Mouse (Mus musculus): ENCODE measurements around the gene Cox7a1. TPM values are rescaled to one million over a fixed set of nuclear protein-coding genes. Genes with fewer than 3 reads are reported as not detected.

Cox7a1 gene
- polyA plus RNA-seq, 1 experiment from 2014 or later: 6.5 TPM

Other genes starting within 250 kb of the Cox7a1 start
- 9.1 and 11.4 TPM in 2 replicates for gene Zfp74, start 230.1 kb upstream of the Cox7a1 start, polyA plus RNA-seq (2015; fragmentation: Nextera tagmentation; extraction: Ambion mirVana)
- 18.4 and 22.6 TPM in 2 replicates for gene Zfp568, start 200.2 kb upstream of the Cox7a1 start, polyA plus RNA-seq (2015; fragmentation: Nextera tagmentation; extraction: Ambion mirVana)
- 5.3 and 6.7 TPM in 2 replicates for gene Zfp14, start 132.8 kb upstream of the Cox7a1 start, polyA plus RNA-seq (2015; fragmentation: Nextera tagmentation; extraction: Ambion mirVana)
- gene Zfp82, start 111.2 kb upstream of the Cox7a1 start, polyA plus RNA-seq (2015; fragmentation: Nextera tagmentation; extraction: Ambion mirVana): 7.9 and 8.3 TPM in 2 replicates
- 0.73 and 1.9 TPM in 2 replicates for gene Gm26920, start 93.7 kb upstream of the Cox7a1 start, polyA plus RNA-seq (2015; fragmentation: Nextera tagmentation; extraction: Ambion mirVana)
- 9.4 and 10.6 TPM in 2 replicates for gene Zfp566, start 93.6 kb upstream of the Cox7a1 start, polyA plus RNA-seq (2015; fragmentation: Nextera tagmentation; extraction: Ambion mirVana)
- 120 and 122 TPM in 2 replicates for gene Zfp260, start 89.4 kb upstream of the Cox7a1 start, polyA plus RNA-seq (2015; fragmentation: Nextera tagmentation; extraction: Ambion mirVana)
- gene Zfp382, start 62.2 kb upstream of the Cox7a1 start, polyA plus RNA-seq (2015; fragmentation: Nextera tagmentation; extraction: Ambion mirVana): 14.6 and 15.4 TPM in 2 replicates
- 13.6 and 17.7 TPM in 2 replicates for gene Zfp146, start 14.4 kb upstream of the Cox7a1 start, polyA plus RNA-seq (2015; fragmentation: Nextera tagmentation; extraction: Ambion mirVana)
- gene Capns1, start 14.7 kb downstream of the Cox7a1 start, polyA plus RNA-seq (2015; fragmentation: Nextera tagmentation; extraction: Ambion mirVana): 111 and 113 TPM in 2 replicates
- gene Polr2i, start 47.8 kb downstream of the Cox7a1 start, polyA plus RNA-seq (2015; fragmentation: Nextera tagmentation; extraction: Ambion mirVana): 155 and 160 TPM in 2 replicates
- gene Tbcb, start 48.1 kb downstream of the Cox7a1 start, polyA plus RNA-seq (2015; fragmentation: Nextera tagmentation; extraction: Ambion mirVana): 172 and 177 TPM in 2 replicates
- 0.31 and 0.39 TPM in 2 replicates for gene Ovol3, start 51.6 kb downstream of the Cox7a1 start, polyA plus RNA-seq (2015; fragmentation: Nextera tagmentation; extraction: Ambion mirVana)
- gene Thap8, start 96.0 kb downstream of the Cox7a1 start, polyA plus RNA-seq (2015; fragmentation: Nextera tagmentation; extraction: Ambion mirVana): 0.34 and 0.49 TPM in 2 replicates
- 6.7 and 8.6 TPM in 2 replicates for gene Wdr62, start 96.3 kb downstream of the Cox7a1 start, polyA plus RNA-seq (2015; fragmentation: Nextera tagmentation; extraction: Ambion mirVana)
- 36.3 and 47.3 TPM in 2 replicates for gene Clip3, start 107.6 kb downstream of the Cox7a1 start, polyA plus RNA-seq (2015; fragmentation: Nextera tagmentation; extraction: Ambion mirVana)
- 84.9 and 92.8 TPM in 2 replicates for gene Alkbh6, start 124.6 kb downstream of the Cox7a1 start, polyA plus RNA-seq (2015; fragmentation: Nextera tagmentation; extraction: Ambion mirVana)
- 30.5 and 36.9 TPM in 2 replicates for gene Syne4, start 130.7 kb downstream of the Cox7a1 start, polyA plus RNA-seq (2015; fragmentation: Nextera tagmentation; extraction: Ambion mirVana)
- gene E130208F15Rik, start 137.6 kb downstream of the Cox7a1 start, polyA plus RNA-seq (2015; fragmentation: Nextera tagmentation; extraction: Ambion mirVana): 0.60 and 1.9 TPM in 2 replicates
- 17.9 and 18.8 TPM in 2 replicates for gene Sdhaf1, start 139.8 kb downstream of the Cox7a1 start, polyA plus RNA-seq (2015; fragmentation: Nextera tagmentation; extraction: Ambion mirVana)
- 5.7 and 6.6 TPM in 2 replicates for gene Lrfn3, start 178.6 kb downstream of the Cox7a1 start, polyA plus RNA-seq (2015; fragmentation: Nextera tagmentation; extraction: Ambion mirVana)
- 95.4 and 103 TPM in 2 replicates for gene Tyrobp, start 229.6 kb downstream of the Cox7a1 start, polyA plus RNA-seq (2015; fragmentation: Nextera tagmentation; extraction: Ambion mirVana)
- gene Hcst, start 235.7 kb downstream of the Cox7a1 start, polyA plus RNA-seq (2015; fragmentation: Nextera tagmentation; extraction: Ambion mirVana): 2.2 and 2.4 TPM in 2 replicates
- gene Nfkbid, start 237.6 kb downstream of the Cox7a1 start, polyA plus RNA-seq (2015; fragmentation: Nextera tagmentation; extraction: Ambion mirVana): 1.7 and 1.8 TPM in 2 replicates